Mouse (Mus musculus) cerebellum, adult 9-11 months (tissue): Measurements from ENCODE around the gene Irak1.
A peak's percentile ranks its signal among the peaks of the same experiment; 100 is the strongest.

Experiments
- DNase-seq: peaks from one replicate; pipeline ENCODE4 v3.0.0; 2022

Gene Irak1

GRCm38 (mm10) chrX:74023188-74024049, at the start of gene Irak1:
Irak1 (minus strand) TSS chrX:74023918.
- DNase-seq: peak; percentile 77

- DNase-seq: no peak
Measured at GRCm38 (mm10) chrX:74070794-74071193, 47.1 kb upstream of the Irak1 start.

- DNase-seq: peak; percentile 45
Measured at GRCm38 (mm10) chrX:74067891-74068290, 44.2 kb upstream of the Irak1 start.

DNA sequence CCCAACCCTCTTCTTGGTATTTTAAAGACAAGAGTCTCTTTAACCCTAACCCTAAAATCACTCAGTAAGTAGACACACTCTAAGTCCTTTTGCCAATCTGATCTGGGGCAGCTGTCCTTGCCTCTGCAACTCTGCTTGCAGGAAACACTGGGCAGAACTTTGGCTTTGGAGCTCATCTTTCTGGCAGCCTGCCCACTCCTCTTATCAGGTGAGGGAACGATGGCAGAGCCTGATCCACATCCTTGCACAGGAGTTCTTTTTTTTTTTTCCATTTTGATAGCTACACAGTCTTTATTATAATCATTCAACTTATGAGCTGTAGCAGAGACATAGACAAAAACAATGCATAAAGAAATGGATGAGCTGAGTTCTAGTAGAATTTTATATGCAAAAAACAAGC, 21.4 kb upstream of the Irak1 start:
- no peak for DNase-seq

DNA sequence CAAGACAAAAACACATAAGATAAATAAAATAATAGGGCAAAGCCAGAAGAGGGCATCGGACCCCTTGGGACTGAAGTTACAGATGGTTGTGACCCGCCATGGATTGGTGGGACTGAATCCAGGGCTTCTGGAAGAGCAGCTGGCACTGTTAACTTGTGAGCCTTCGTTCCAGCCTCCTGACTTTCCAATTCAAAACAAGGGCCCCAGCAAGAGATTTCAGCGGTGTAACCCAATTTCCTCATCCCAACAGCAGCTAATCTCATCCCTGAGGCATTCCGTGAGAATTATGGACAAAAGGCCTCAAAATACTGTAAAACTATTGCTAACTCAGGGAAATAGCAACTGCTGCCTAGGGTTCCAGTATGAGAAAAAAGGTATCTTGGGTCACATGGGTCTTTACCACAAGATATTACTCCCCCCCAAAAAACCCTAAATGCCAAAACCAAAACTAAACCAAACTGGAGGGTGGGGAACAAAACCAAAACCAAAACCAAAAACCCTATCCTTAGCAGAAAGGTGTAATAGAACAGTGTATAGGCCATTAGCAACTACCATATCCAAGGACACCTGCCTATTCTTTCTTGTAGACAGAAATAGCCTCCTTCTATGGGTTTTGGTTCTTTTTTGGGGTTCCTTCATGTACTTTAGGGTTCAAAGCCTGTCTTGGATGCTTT, 14.1 kb upstream of the Irak1 start:
- no peak for DNase-seq

GRCm38 (mm10) chrX:74030000-74030399, 6.3 kb upstream of the Irak1 start:
- no peak for DNase-seq

GRCm38 (mm10) chrX:74022795-74023187, 927 bp downstream of the Irak1 start:
- peak; percentile 21 for DNase-seq

- no peak for DNase-seq
Measured at GRCm38 (mm10) chrX:74014597-74014996, 9.1 kb downstream of the Irak1 start.

- DNase-seq: no peak
Measured at GRCm38 (mm10) chrX:74008063-74008462, 15.7 kb downstream of the Irak1 start.

DNA sequence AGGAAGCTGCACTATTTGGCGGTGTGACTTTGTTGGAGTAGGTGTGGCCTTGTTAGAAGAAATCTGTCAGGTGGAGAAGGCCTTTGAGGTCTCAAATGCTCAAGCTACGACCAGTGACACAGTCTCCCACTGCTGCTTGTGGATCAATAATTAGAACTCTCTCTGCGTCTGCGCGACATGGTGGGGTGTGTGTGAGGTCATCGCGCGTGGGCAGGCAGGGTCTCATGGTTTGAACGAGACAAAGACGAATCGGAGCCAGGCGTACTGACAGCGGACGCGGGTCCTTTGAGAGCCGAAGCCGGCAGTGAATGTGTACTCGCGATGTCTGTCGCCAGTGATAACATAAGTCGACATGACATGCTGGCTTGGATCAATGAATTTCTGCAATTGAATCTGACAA, 17.3 kb downstream of the Irak1 start:
- DNase-seq: no peak

- no peak for DNase-seq
Measured at GRCm38 (mm10) chrX:74003644-74004043, 20.1 kb downstream of the Irak1 start.

- DNase-seq: no peak
Measured at GRCm38 (mm10) chrX:74001024-74001423, 22.7 kb downstream of the Irak1 start.

DNA sequence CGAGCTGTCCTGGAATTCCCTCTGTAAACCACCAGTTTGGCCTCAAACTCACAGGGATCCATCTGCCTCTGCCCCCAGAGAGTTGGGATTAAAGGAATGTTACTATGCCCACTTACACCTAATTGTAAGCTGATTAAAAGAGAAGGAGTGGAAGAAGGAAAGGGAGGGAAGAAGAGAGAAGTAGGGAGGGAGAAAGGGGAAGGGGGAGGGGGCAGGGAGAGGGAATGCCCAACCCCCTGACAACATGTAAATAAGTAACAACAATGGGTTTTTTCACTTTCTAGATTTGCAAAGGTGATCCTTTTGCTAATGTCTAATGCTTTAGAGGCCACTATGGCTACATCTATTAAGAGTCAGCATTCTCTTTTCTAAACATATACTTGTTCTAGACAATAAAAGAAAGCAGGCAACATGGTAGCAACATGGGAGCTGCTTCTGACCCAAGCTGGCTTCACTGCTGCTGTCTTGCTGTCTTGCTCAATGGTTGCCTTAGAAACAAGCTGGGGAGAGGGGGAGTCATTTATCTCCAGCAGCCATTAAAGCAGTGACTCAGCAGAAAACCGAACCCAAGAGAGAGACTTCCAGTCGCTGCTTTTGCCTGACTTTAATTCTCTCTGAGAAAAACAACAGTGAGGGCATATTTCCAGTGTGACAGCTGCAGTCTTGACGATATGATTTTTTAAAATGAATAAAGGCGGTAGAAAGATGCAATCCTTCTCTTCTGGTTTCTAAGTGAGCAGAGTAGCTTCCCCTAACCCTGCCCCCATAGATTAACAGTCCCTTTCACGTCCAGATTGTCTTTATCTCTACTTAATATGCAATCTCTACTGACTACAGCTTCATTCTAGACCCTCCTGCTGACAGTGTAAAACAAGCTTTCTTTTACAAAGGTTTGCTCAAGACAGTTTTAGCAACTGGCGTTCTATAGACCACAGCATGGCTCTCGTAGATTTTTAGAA, 24.5 kb downstream of the Irak1 start:
- no peak for DNase-seq

GRCm38 (mm10) chrX:73977783-73978182, 45.9 kb downstream of the Irak1 start:
- DNase-seq: no peak

DNA sequence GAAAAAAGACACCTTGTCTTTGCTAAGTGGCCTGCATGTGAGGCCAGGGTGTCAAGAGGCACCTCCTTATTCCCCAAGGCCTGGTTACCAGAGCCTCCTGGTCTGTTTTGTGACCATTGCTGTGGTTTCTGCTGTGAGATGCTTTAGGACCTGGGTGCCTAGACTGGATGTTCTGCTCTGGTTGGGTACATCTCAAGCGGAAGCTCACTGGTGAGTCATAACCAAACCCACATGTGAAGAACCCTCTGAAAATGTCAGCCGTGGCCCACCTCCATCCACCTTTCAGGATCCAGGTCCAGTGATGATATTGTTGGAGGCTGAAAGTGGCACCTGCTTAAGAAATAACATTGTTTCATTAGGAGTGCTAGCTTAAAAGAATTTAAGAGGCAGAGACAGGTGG, 47.4 kb downstream of the Irak1 start:
- DNase-seq: no peak

- DNase-seq: no peak
Measured at GRCm38 (mm10) chrX:73972774-73973173, 50.9 kb downstream of the Irak1 start.

- DNase-seq: no peak
Measured at GRCm38 (mm10) chrX:73970781-73971180, 52.9 kb downstream of the Irak1 start.

DNA sequence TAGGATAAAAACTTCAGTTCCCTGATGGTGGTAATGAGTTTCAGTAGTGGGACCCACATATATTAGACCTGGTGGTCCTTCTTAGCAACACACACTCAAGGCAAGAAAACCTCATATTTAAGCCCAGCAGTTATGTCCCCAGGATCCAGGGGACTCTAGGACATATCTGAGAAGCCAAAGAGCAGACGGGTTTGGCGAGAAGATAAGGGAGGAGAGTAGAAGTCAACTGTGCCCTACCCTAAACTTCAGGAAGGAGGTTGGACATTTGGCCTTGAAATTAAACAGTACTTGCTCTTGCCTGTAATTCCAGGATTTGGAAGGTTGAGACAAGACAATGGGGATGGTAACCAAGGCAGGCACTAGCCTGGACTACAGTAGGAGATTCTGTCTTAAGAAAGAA, 54.0 kb downstream of the Irak1 start:
- DNase-seq: no peak

DNA sequence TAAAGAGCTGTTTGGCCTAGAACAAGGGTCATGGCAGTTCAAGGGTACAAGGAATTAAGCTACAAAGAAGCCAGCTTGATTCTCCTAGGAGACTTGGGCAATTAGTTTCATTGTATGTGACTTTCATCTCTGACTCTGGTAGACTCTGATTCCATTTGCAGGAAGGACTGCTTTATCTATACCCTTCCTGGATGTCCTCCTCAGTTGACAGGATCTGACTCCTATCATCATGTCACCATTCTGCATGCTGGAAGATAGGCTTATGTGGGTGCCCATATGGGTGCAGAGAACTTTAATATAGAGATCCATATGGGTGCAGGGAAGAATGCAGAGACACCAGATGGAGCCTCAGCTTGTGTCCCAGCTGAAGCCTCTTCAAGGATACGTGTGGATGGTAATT, 54.6 kb downstream of the Irak1 start:
- DNase-seq: no peak

DNA sequence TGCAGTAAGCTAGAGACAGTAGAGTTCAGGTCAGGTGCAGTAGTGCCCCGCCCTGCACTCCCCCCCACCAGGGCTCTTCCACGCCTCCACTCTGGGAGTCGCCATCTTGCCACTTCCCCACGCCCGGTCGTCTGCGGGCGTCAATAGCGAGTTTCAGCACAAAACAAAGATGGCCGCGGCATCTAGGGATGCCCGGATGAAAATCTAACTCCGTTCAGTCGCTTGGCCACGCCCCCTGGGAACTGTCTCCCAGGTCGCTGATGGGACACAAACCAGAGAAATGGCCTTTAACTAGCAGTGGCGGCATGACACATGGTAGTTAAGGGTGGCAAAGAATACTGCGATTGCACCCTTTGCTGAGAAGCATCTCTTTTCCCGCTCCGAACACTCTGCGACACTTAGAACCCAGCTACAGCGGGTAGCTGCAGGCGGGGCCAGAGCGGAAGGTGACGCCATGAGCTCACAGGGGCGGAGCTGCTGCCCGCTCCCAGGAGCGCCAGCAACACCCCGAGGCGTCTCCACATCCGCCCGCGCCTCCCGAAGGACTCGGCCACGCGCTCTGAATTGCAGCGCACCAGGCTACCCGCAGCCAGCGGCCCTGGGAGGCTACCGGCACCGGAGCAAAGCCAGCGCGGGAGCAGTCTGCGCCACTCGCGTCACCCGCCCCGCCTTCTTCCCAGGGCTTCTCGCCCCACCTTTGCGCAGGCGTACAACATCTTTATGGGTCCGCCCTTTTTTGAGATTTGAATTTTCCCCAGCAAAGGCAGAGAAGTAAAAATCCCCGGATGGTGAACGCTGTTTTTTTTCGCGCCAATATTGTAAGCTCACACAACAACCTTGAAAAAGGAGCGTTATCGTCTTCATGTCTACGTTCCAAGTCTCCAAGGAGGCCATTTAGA, 56.3 kb downstream of the Irak1 start:
- DNase-seq: peak; percentile 95

DNA sequence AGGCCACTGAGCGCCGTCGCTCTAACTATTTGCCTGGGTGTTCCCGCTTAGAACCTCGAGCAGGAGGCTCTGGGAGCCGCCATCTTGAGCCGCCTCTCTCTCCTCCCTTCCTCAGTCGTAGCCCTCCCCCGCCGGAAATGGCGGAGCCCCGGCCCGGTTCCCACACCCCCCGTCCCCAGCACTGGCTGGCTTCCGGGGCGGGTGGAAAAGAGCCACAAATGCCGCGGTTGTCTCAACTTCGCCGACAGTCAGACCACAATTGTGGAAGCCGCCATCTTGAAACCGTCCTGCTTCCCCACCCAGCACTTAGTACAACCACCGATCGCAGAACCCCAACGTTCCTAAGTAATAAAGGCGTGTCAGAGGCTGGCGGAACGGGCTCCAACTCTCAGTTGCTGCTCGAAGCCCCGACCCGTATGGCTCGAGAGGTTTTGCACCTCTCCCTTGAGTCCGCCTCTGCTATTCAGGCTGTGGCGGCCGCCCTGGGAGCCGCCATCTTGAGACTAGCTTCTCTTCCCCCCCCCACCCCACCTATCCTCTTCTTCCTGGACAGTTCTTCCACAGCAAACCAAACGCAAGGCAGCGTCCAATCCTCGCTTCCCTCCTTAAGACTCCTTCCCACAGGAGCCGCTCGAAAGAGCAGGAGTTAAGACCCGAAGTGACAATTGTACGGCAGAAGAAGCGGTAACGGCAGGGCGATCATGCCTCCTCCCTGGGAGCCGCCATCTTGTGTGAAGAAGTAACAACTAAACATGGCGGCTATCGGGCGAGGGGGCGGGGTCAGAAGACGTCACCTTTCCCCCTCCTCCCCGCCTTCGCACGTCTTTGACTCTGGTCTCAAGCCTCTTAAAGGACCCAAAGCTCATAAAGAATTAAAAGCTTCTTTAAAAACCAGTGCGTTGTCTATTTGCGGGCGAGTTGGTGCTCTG, 57.2 kb downstream of the Irak1 start, which contains the start of gene Hcfc1:
TSS of gene Hcfc1 (minus strand) at position 110 of the 929 bp plus-strand sequence.
- DNase-seq: peak; percentile 93
